Mouse (Mus musculus) thymus, postnatal 36 days (tissue): ENCODE results near the gene Sugp1.
"Not testable (repeated sequence)": the region's sequence is repeated elsewhere in the genome, so short reads cannot be mapped to it uniquely, and the experiment has no call there.

Experiments
- DNase-seq, 2 experiments: peaks; one replicate each; pipeline ENCODE4 v3.0.0; 2022; ENCODE audit warnings: mixed read lengths in 2 of 2

Sugp1 gene

GRCm38 (mm10) chr8:70042583-70043455 lies at the start of gene Sugp1, which contains the start of gene Mau2:
Gene Sugp1 (plus strand): TSS chr8:70042813.
Gene Mau2 (minus strand): TSS chr8:70042734.
- peak; percentile 97 for DNase-seq

- DNase-seq: no peak
These were observed 47.2 kb upstream of the Sugp1 start for GRCm38 (mm10) chr8:69995422-69995775.

GRCm38 (mm10) chr8:69995776-69996588 lies 46.6 kb upstream of the Sugp1 start, which contains the start of gene Gatad2a:
Gene Gatad2a (minus strand): TSS chr8:69996384.
- peak; percentile 99 to 100 for DNase-seq

GRCm38 (mm10) chr8:69996589-69997285 lies 45.9 kb upstream of the Sugp1 start:
- no peak for DNase-seq

GRCm38 (mm10) chr8:69998706-69999105 lies 43.9 kb upstream of the Sugp1 start:
- DNase-seq: no peak

- DNase-seq: no peak
These were observed 43.4 kb upstream of the Sugp1 start for GRCm38 (mm10) chr8:69999236-69999635.

- DNase-seq: no peak
These were observed 42.4 kb upstream of the Sugp1 start for GRCm38 (mm10) chr8:70000226-70000625.

GRCm38 (mm10) chr8:70001176-70001891 lies 41.3 kb upstream of the Sugp1 start:
- DNase-seq: peak; percentile 50 to 54

GRCm38 (mm10) chr8:70001892-70002191 lies 40.8 kb upstream of the Sugp1 start:
- not testable (repeated sequence) for DNase-seq

- DNase-seq: peak; percentile 29 to 41
These were observed 39.4 kb upstream of the Sugp1 start for GRCm38 (mm10) chr8:70003204-70003657.

- DNase-seq: no peak
These were observed 38.3 kb upstream of the Sugp1 start for GRCm38 (mm10) chr8:70004345-70004744.

- no peak for DNase-seq
These were observed 37.4 kb upstream of the Sugp1 start for GRCm38 (mm10) chr8:70005178-70005577.

- not testable (repeated sequence) for DNase-seq
These were observed 31.8 kb upstream of the Sugp1 start for GRCm38 (mm10) chr8:70010796-70011195.

- DNase-seq: no peak
These were observed 30.3 kb upstream of the Sugp1 start for GRCm38 (mm10) chr8:70012350-70012749.

GRCm38 (mm10) chr8:70012763-70013162 lies 29.9 kb upstream of the Sugp1 start:
- DNase-seq: no peak

GRCm38 (mm10) chr8:70015017-70015416 lies 27.6 kb upstream of the Sugp1 start:
- DNase-seq: no peak

- no peak for DNase-seq
These were observed 19.0 kb upstream of the Sugp1 start for GRCm38 (mm10) chr8:70023596-70023995.

- no peak for DNase-seq
These were observed 16.5 kb upstream of the Sugp1 start for GRCm38 (mm10) chr8:70026151-70026550.

GRCm38 (mm10) chr8:70030255-70030654 lies 12.4 kb upstream of the Sugp1 start:
- DNase-seq: no peak

- DNase-seq: no peak
These were observed 4.6 kb upstream of the Sugp1 start for GRCm38 (mm10) chr8:70037994-70038393.

- DNase-seq: peak in 1 of 2 experiments; percentile 66
These were observed 597 bp upstream of the Sugp1 start for GRCm38 (mm10) chr8:70041885-70042546.

- no peak for DNase-seq
These were observed 1.4 kb downstream of the Sugp1 start for GRCm38 (mm10) chr8:70043996-70044395.
